Comparison of ENCODE assay signal across 21 mouse cellular contexts in genomic region chr4:150444068-150444467, GRCm38 (mm10).
A peak's percentile ranks its signal among the peaks of the same experiment; 100 is the strongest.
DNase-seq lines count a peak whose midpoint lies in the region; ATAC-seq lines count a peak whose summit lies in the region.
"Had no signal": no experiment of that assay in that cellular context is flagged by ENCODE, and none has a peak within 500 bp of the region (broad histone marks: within the 10 kb centered on the region; RNA-seq: fewer than 3 reads in every experiment).

No protein-coding gene starts in this region.

- peak overlapping the region; percentile 18; the same call in 1 of the 2 replicates for H3K27ac ChIP-seq in hindbrain, embryonic 15.5 days (replicated peaks)
- H3K27ac ChIP-seq in hindbrain, embryonic 10.5 days = no peak overlapping the region
- H3K27ac ChIP-seq: embryonic facial prominence, embryonic 10.5 days; hindbrain, embryonic 14.5 days; liver, embryonic 15.5 days; midbrain, embryonic 12.5 days had no signal

- DNase-seq in cerebellum, adult 11-12 months = peak; percentile 52
- DNase-seq in hindbrain, embryonic 10.5 days (ENCODE audit: low spot score) = no peak
- peak; percentile 75 for DNase-seq in brain, adult 2 months (ENCODE audit: low read depth, low spot score)
- DNase-seq in cerebellum, postnatal 25 days = peak; percentile 67 to 78
- DNase-seq in natural killer cell, adult 2 months (ENCODE audit: low spot score in 2 of 2) = no peak
- DNase-seq in adipocyte (ENCODE audit: low spot score) = no peak
- DNase-seq: adrenal gland, postnatal 36 days; forebrain, postnatal 0 days; gastrocnemius, postnatal 14 days; kidney, adult 18-20 months; kidney, postnatal 25 days; lung, postnatal 4 days; right cerebral cortex, postnatal 25 days had no signal

- WGBS in hindbrain, embryonic 15.5 days = 68% methylated on average over 3 of the region's 3 CpGs
- WGBS in hindbrain, embryonic 10.5 days = 92% methylated on average over 3 of the region's 3 CpGs

- H3K4me2 ChIP-seq in hindbrain, embryonic 15.5 days = no peak overlapping the region
- H3K4me2 ChIP-seq: hindbrain, embryonic 14.5 days; liver, embryonic 15.5 days; midbrain, embryonic 12.5 days had no signal

- H3K9ac ChIP-seq in hindbrain, embryonic 15.5 days = no peak overlapping the region
- H3K9ac ChIP-seq: forebrain, postnatal 0 days; hindbrain, embryonic 14.5 days; liver, embryonic 15.5 days; midbrain, embryonic 12.5 days had no signal

- H3K4me1 ChIP-seq in hindbrain, embryonic 15.5 days (replicated peaks) = peaks cover 64% of the 10 kb centered on the region
- peaks cover 67% of the 10 kb centered on the region for H3K4me1 ChIP-seq in hindbrain, embryonic 10.5 days (replicated peaks)

- H3K36me3 ChIP-seq in hindbrain, embryonic 15.5 days = no peaks in the 10 kb centered on the region
- peaks cover 15% of the 10 kb centered on the region for H3K36me3 ChIP-seq in hindbrain, embryonic 10.5 days
- H3K36me3 ChIP-seq: liver, embryonic 15.5 days; midbrain, embryonic 12.5 days had no signal

- H3K9me3 ChIP-seq in hindbrain, embryonic 15.5 days = no peaks in the 10 kb centered on the region
- no peaks in the 10 kb centered on the region for H3K9me3 ChIP-seq in hindbrain, embryonic 10.5 days
- H3K9me3 ChIP-seq: embryonic facial prominence, embryonic 10.5 days; liver, embryonic 15.5 days; midbrain, embryonic 12.5 days had no signal

- no peaks in the 10 kb centered on the region for H3K27me3 ChIP-seq in hindbrain, embryonic 15.5 days
- no peaks in the 10 kb centered on the region for H3K27me3 ChIP-seq in hindbrain, embryonic 10.5 days (ENCODE audit: insufficient read depth, poor library complexity, severe bottlenecking)
- H3K27me3 ChIP-seq: liver, embryonic 15.5 days; midbrain, embryonic 12.5 days had no signal

- no peak overlapping the region for H3K4me3 ChIP-seq in hindbrain, embryonic 15.5 days
- H3K4me3 ChIP-seq in hindbrain, embryonic 10.5 days = no peak overlapping the region
- H3K4me3 ChIP-seq: embryonic facial prominence, embryonic 10.5 days; erythroblast, embryonic 14.5 days; liver, embryonic 15.5 days; midbrain, embryonic 12.5 days; myocyte had no signal

- no peak for ATAC-seq in cerebellum, adult (ENCODE audit: insufficient number of reproducible peaks, low FRiP score, low TSS enrichment)
- ATAC-seq in hindbrain, embryonic 15.5 days (ENCODE audit: low FRiP score, low read depth) = no peak
- ATAC-seq: forebrain, postnatal 0 days had no signal

Comparison
In these comparisons a context has a peak if more than half of its experiments do, and no peak if none do; other contexts are left out.
1. DNase-seq: peak in cerebellum, adult 11-12 months (single experiment), brain, adult 2 months (single experiment) and cerebellum, postnatal 25 days (2 of 2); none in hindbrain, embryonic 10.5 days (single experiment), natural killer cell, adult 2 months (0 of 2) and adipocyte (single experiment).